Mouse (Mus musculus) kidney, postnatal 25 days (tissue): ENCODE data around the gene Fgg.

Experiments
- DNase-seq, 2 experiments: peaks; one replicate each; pipeline ENCODE4 v3.0.0; 2021; ENCODE audit warnings: mixed read lengths in 2 of 2

Fgg gene

DNA sequence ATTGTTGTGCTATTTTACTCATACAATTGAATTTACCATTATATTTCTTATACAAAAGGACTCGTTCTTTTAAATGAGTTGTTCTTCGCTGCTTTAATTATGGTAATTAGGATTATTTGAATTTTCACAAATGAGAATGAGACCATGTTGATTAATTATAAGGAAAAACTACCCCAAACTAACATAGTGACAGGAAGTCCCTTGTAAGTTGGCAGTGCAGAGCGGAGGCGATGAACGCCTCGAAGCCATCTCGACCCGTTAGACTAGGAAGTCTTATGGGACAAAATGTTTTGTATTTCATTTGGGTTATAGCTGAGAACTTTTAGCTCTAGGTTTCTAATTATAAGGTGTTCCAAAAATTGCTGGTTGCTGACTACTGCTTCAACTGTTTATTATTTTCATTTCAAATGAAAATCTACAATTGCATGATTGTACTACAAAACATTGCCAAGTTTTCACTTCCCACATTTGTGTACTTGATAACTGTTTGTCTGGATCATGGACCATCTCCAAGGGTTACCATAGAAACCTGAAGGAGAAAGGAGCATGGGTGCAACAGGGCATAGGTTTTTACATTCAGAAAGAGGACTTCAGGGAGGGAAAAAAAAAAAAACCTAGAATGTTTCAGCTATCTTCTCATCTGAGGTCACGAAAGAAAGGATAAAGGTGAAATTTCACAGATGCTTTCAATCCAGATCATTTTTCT, 20.2 kb downstream of the Fgg start:
- DNase-seq = no peak

DNA sequence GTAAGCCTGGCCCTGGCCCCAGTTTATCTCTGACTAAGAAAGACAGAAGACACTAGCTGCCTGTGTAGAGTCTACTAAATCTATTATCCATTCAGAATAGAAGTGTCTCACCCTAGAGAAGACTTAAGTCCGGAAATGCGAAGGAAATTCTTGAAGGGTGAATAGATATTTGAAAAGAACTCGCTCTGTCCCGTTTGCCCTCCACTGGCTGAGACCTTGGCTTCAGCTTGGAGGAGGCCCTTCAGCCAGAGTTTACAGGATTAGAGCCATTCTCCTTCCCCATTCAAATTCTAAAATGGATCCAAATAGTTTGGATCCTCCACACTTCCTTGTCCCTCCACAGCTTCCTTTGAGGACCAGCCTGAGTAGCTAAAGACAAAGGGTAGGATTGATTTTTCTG, 22.8 kb downstream of the Fgg start:
- no peak for DNase-seq

DNA sequence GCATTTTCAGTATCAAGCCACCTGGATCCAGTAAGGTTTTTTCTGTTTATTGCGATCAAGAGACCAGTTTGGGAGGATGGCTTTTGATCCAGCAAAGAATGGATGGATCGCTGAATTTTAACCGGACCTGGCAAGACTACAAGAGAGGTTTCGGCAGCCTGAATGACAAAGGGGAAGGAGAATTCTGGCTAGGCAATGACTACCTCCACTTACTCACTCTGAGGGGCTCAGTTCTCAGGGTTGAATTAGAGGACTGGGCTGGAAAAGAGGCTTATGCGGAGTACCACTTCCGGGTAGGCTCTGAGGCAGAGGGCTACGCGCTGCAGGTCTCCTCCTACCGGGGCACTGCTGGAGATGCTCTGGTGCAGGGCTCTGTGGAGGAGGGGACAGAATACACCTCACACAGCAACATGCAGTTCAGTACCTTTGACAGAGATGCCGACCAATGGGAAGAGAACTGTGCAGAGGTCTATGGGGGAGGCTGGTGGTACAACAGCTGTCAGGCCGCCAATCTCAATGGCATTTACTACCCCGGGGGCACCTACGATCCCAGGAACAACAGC, 25.3 kb downstream of the Fgg start:
- DNase-seq = no peak

- no peak for DNase-seq
Measured at GRCm38 (mm10) chr3:83033801-83034200, 26.3 kb downstream of the Fgg start.

GRCm38 (mm10) chr3:83038865-83039264, 31.3 kb downstream of the Fgg start:
- no peak for DNase-seq

GRCm38 (mm10) chr3:83039666-83040065, 32.1 kb downstream of the Fgg start:
- DNase-seq = no peak

DNA sequence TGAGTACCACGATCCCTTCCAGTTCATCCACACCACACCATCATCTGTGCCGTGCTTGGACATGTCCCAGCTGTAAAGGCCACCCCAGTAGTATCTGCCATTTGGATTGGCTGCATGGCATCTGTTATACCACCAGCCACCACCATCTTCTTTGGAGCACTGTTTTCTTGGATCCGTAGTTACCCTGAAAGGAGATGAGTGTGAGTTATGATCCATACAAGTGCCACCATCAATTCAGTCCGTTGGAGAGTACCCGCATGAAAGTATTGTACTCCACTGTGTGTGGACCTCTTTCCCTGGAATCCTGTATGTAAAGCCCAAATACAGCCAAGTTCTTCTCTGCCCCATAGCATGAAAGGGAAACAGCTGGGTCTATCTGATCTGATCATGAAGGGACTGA, 34.9 kb downstream of the Fgg start:
- DNase-seq = no peak

GRCm38 (mm10) chr3:83046649-83047048, 39.1 kb downstream of the Fgg start:
- no peak for DNase-seq

GRCm38 (mm10) chr3:83049680-83050079, 42.2 kb downstream of the Fgg start, which contains the start of gene Fgb:
Gene Fgb, minus strand, starts transcription at chr3:83049863.
- no peak for DNase-seq

DNA sequence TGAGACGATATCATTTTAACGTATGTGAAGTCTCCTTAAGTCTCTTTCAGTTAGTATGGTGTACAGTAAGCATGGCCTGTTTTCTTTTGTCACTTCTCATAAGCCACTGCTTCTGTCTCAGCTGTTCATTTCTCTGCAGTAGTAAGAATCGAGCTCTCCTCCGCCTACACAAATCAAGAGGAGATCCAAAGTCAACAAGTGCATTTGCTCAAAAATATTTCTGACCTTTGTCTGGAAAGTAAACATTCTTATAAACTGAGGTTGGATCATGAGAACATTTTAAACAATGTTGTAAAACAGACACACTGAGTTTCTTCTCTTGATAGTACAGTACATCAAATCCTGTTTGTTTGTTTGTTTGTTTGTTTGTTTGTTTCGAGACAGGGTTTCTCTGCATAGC, 43.1 kb downstream of the Fgg start:
- DNase-seq = no peak

DNA sequence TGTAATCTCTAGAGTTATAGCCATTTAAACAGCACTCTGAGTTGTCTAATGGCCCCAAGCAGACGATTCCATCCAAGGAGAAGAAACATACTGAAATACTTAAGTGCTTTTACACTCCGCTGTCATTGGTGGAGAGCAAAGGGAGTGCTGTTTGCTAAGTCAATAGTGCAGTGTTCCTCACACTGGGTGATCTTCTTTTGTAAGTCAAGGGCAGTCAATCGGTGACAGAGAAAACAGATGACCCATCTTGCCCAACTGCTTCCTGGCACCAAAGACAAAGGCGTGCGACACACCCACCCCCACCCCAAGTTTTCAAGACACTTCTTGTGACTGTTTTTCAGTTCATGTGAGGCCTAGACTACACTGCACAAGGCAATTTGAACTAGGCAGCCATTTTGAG, 44.6 kb downstream of the Fgg start:
- DNase-seq = no peak

- no peak for DNase-seq
Measured at GRCm38 (mm10) chr3:83053126-83053525, 45.6 kb downstream of the Fgg start.

DNA sequence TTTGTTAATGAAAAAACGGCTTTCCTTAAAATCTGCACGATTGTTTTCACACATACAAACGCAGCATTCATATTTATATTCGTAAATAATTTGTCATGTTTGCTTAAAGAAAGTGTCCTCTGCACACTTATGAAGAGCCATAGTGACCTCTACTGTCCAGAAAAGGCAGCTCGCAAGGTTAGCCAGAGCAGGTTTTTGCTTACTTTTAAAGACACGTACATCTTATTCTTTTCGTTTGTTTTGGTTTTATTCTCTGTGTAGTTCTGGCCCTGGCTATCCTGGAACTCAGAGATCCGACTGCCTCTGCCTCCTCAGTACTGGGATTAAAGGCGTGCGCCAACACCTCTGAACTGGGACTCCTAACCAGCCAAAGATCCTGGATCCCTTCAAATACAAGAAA, 46.2 kb downstream of the Fgg start:
- DNase-seq = peak; percentile 46 to 64

GRCm38 (mm10) chr3:83054759-83055158, 47.2 kb downstream of the Fgg start:
- DNase-seq = no peak

DNA sequence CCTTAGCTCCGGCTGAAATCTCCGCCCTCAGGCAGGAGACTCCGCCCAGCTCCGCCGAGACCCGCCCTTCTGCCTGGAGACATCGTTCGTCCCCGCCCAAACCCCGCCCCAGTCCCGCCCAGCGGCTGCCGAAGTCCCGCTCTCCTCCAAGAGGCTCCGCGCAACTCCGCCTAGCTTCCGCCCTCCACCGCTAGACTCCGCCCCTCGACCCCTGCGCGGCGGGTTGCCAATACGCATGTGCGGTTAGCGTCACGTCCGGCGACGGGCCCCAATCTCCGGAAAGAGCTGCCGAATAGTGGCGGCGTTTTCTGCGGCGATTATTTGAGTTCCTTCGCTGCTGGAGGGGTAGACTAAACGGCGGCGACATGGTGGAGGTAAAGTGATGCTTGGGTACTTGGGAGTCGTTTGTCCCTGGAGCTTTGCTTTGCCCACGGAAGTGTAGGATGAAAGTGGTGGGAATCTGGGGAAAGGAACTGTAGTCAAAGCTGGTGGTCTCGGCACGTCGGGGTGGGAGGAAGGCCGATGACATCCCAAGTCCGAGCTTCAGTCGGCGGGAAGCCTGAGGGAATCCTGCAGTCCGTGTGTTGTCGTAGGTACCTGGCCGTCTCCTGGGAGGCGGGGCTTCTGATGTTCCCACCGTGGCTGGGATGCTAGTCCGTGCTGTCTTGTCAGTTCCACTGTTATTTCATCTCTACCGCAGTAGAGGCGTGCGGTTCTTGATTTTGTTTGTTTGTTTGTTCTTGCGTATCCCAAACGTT, 47.9 kb downstream of the Fgg start, which contains the start of gene Plrg1:
Gene Plrg1 (plus strand): TSS at position 242 of the 758 bp plus-strand sequence.
- peak; percentile 98 for DNase-seq

DNA sequence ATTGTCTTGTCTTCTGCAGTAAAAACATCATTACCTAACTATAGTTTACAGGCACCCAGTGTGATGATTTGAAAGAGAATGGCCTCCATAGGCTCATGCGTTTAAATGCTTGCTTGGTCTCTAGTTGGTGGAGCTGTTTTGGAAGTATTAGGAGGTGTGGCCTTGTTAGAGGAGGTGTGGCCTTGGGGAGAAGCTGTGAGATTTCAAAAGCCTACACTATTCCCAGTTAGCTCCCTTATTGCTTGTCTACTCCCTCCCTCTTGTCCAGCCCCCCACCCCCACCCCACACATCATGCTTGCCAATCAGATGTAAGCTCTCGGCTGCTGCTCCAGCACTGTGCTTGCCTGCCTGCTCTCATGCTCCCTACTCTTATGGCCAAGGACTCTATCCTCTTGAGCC, 49.5 kb downstream of the Fgg start:
- no peak for DNase-seq
